Mouse (Mus musculus): ENCODE data around the gene Ccdc136. TPM values are rescaled to one million over a fixed set of nuclear protein-coding genes. Genes with fewer than 3 reads are reported as not detected.
A peak's percentile ranks its signal among the peaks of the same experiment; 100 is the strongest.
"Not testable (repeated sequence)": the region's sequence is repeated elsewhere in the genome, so short reads cannot be mapped to it uniquely, and the experiment has no call there.

The Ccdc136 gene
- polyA plus RNA-seq, 1 experiment from 2014 or later, result 22.6 TPM

GRCm38 (mm10) chr6:29365277-29365676 lies 30.8 kb upstream of the Ccdc136 start:
- Histone ChIP-seq H3K4me3 (replicated peaks) (no peak overlapping the region), H3K27ac (no peak overlapping the region), H3K9me3 (replicated peaks) (no peaks in the 10 kb centered on the region), H3K4me1 (no peaks in the 10 kb centered on the region), H3K36me3 (peaks cover 78% of the 10 kb centered on the region), H3K27me3 (no peaks in the 10 kb centered on the region), H3K4me2 (no peak overlapping the region), H3K9ac (no peak overlapping the region)
- 93% methylated on average over 1 of the region's 1 CpGs for WGBS
- no peak for ATAC-seq (replicated peaks; ENCODE audit: low FRiP score)

GRCm38 (mm10) chr6:29377386-29377785 lies 18.7 kb upstream of the Ccdc136 start:
- no peak overlapping the region for H3K4me3 ChIP-seq (replicated peaks)
- H3K4me2 ChIP-seq, result no peak overlapping the region
- no peak for ATAC-seq (replicated peaks; ENCODE audit: low FRiP score)
- H3K4me1 ChIP-seq, result no peaks in the 10 kb centered on the region
- H3K27me3 ChIP-seq, result no peaks in the 10 kb centered on the region
- no peaks in the 10 kb centered on the region for H3K9me3 ChIP-seq (replicated peaks)
- H3K9ac ChIP-seq, result no peak overlapping the region
- WGBS, result 92% methylated on average over 4 of the region's 4 CpGs
- peaks cover 72% of the 10 kb centered on the region for H3K36me3 ChIP-seq
- H3K27ac ChIP-seq, result no peak overlapping the region

GRCm38 (mm10) chr6:29378678-29379077 lies 17.4 kb upstream of the Ccdc136 start:
- Histone ChIP-seq H3K36me3 (peaks cover 59% of the 10 kb centered on the region), H3K9me3 (replicated peaks) (no peaks in the 10 kb centered on the region), H3K4me3 (replicated peaks) (no peak overlapping the region), H3K9ac (no peak overlapping the region), H3K27ac (no peak overlapping the region), H3K4me2 (no peak overlapping the region), H3K4me1 (no peaks in the 10 kb centered on the region), H3K27me3 (no peaks in the 10 kb centered on the region)
- 96% methylated on average over 10 of the region's 10 CpGs for WGBS
- no peak for ATAC-seq (replicated peaks; ENCODE audit: low FRiP score)

DNA sequence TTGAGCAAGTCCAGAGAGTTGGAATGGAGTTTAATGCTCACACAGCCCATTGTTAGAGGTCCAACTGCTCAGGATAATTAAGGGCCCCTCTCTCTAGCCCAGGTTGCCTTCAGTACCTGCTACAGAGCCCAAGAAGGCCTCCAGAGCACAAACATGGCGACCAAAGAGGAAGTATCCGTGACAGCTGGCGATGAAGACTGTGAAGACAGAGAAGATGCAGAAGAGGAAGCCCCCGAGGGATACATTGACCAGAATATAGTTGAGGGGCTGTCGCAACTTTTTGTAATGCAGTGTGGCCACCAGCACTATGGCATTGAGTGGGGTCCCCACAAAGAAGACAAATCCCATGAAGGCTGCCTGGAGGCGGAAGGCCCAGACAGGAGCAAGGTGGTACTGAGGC lies 16.2 kb upstream of the Ccdc136 start:
- H3K9me3 ChIP-seq (replicated peaks), result no peaks in the 10 kb centered on the region
- no peak for ATAC-seq (replicated peaks; ENCODE audit: low FRiP score)
- H3K9ac ChIP-seq, result no peak overlapping the region
- H3K27ac ChIP-seq, result no peak overlapping the region
- no peak overlapping the region for H3K4me2 ChIP-seq
- peaks cover 47% of the 10 kb centered on the region for H3K36me3 ChIP-seq
- H3K27me3 ChIP-seq, result no peaks in the 10 kb centered on the region
- H3K4me1 ChIP-seq, result no peaks in the 10 kb centered on the region
- 88% methylated on average over 6 of the region's 6 CpGs for WGBS
- H3K4me3 ChIP-seq (replicated peaks), result no peak overlapping the region

- no peak overlapping the region for H3K9ac ChIP-seq
- no peak overlapping the region for H3K4me3 ChIP-seq (replicated peaks)
- peaks cover 2% of the 10 kb centered on the region for H3K4me1 ChIP-seq
- H3K36me3 ChIP-seq, result peaks cover 22% of the 10 kb centered on the region
- no peak overlapping the region for H3K4me2 ChIP-seq
- H3K9me3 ChIP-seq (replicated peaks), result no peaks in the 10 kb centered on the region
- no peak overlapping the region for H3K27ac ChIP-seq
- ATAC-seq (replicated peaks; ENCODE audit: low FRiP score), result no peak
- H3K27me3 ChIP-seq, result no peaks in the 10 kb centered on the region
- WGBS, result 58% methylated on average over 2 of the region's 2 CpGs
Measured at GRCm38 (mm10) chr6:29382442-29382841, 13.7 kb upstream of the Ccdc136 start.

DNA sequence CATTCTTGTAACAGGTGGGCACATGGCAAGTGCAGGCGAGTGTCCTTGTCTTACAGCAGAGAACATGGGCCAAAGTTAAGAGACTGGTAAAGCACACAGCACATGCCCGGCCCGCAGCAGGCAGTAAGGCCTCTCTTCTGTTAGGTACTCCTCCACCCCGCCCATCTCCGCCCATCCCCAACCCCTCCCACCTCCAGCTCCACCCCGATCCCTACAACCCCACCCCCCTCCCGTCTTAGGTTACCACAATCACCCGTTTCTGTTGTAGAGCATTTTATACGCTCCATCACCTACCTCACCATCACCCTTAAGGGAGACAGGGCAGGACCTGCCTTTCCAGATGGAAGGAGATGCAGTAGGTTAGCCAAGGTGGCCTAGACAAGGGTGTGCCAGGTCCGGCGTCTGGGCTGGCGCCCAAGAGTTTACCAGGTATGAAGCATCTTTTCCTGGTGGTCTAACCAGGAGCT lies 8.0 kb upstream of the Ccdc136 start, which contains the start of gene Opn1sw:
TSS of gene Opn1sw (minus strand) at position 417 of the 467 bp plus-strand sequence.
- peaks cover 7% of the 10 kb centered on the region; the same call in 1 of the 2 replicates for H3K27me3 ChIP-seq
- peak; percentile 69 for ATAC-seq (replicated peaks; ENCODE audit: low FRiP score)
- peak within 1 kb of the TSS; percentile 79 for H3K27ac ChIP-seq
- H3K4me1 ChIP-seq, result peaks cover 15% of the 10 kb centered on the region
- H3K9ac ChIP-seq, result peak within 1 kb of the TSS; percentile 31; the same call in 1 of the 2 replicates
- no peaks in the 10 kb centered on the region for H3K9me3 ChIP-seq (replicated peaks)
- H3K4me2 ChIP-seq, result peak within 1 kb of the TSS; percentile 61
- no peaks in the 10 kb centered on the region for H3K36me3 ChIP-seq
- H3K4me3 ChIP-seq (replicated peaks), result peak within 1 kb of the TSS; percentile 51
- 2% methylated on average over 12 of the region's 12 CpGs for WGBS

DNA sequence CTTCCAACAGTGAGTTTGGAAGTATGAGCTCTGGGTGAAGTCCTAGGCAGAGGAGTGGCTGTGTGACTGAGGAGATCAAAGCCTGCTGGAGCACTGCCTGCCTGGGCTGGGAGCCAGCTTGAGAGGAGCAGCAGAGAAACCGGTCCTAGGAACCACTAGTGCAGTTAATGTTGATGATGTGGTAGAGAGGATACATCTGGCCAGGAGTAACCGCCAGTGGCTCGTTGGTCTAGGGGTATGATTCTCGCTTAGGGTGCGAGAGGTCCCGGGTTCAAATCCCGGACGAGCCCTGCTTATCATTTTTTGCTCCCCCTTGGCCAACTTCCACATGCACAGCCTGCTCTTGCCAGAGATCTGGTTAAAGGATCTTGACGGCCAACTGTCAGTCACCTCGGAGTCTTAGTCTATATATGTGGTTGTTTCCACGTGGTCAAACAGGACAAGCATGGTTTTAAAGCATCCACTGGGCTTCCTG lies 7.5 kb upstream of the Ccdc136 start:
- Histone ChIP-seq H3K27ac (peak overlapping the region; percentile 79), H3K4me3 (replicated peaks) (peak overlapping the region; percentile 51), H3K4me1 (peaks cover 15% of the 10 kb centered on the region), H3K4me2 (peak overlapping the region; percentile 61), H3K27me3 (peaks cover 11% of the 10 kb centered on the region), H3K9me3 (replicated peaks) (no peaks in the 10 kb centered on the region), H3K36me3 (no peaks in the 10 kb centered on the region), H3K9ac (0 out of 2 replicates have a peak overlapping the region, but pooled peaks have one; percentile 31)
- WGBS, result 3% methylated on average over 11 of the region's 11 CpGs
- peak; percentile 92 for ATAC-seq (replicated peaks; ENCODE audit: low FRiP score)

- no peak overlapping the region for H3K4me3 ChIP-seq (replicated peaks)
- H3K27ac ChIP-seq, result no peak overlapping the region
- H3K4me1 ChIP-seq, result peaks cover 15% of the 10 kb centered on the region
- H3K4me2 ChIP-seq, result peak overlapping the region; percentile 61; the same call in 1 of the 2 replicates
- H3K9ac ChIP-seq, result no peak overlapping the region
- peaks cover 19% of the 10 kb centered on the region for H3K27me3 ChIP-seq
- H3K9me3 ChIP-seq (replicated peaks), result no peaks in the 10 kb centered on the region
- WGBS, result 52% methylated on average over 9 of the region's 9 CpGs
- H3K36me3 ChIP-seq, result no peaks in the 10 kb centered on the region
- no peak for ATAC-seq (replicated peaks; ENCODE audit: low FRiP score)
Measured at GRCm38 (mm10) chr6:29389425-29389824, 6.7 kb upstream of the Ccdc136 start.

DNA sequence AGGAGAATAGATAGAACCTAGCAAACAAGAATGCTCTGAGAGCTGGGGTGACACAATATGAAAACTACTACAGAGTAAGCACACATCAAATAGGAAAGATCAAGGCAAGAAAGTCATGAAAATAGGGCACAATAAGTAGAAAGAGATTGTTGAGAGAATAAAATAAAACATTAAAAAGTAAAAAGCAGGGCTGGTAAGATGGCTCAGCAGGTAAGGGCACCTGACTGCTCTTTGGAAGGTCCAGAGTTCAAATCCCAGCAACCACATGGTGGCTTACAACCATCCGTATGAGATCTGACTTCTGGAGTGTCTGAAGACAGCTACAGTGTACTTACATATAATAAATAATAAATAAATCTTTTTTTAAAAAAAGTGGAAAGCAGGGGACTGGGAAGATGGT lies 5.6 kb upstream of the Ccdc136 start:
- peaks cover 30% of the 10 kb centered on the region for H3K27me3 ChIP-seq
- WGBS, result 95% methylated on average over 1 of the region's 1 CpGs
- ATAC-seq (replicated peaks; ENCODE audit: low FRiP score), result not testable (repeated sequence)

GRCm38 (mm10) chr6:29391241-29391640 lies 4.9 kb upstream of the Ccdc136 start:
- 69% methylated on average over 8 of the region's 8 CpGs for WGBS
- Histone ChIP-seq H3K4me1 (peaks cover 25% of the 10 kb centered on the region), H3K27me3 (peaks cover 35% of the 10 kb centered on the region)
- H3K9me3 ChIP-seq (replicated peaks); H3K4me3 ChIP-seq (replicated peaks); H3K36me3 ChIP-seq; H3K9ac ChIP-seq; ATAC-seq (replicated peaks; ENCODE audit: low FRiP score); H3K4me2 ChIP-seq; H3K27ac ChIP-seq: not testable (repeated sequence)

More for the DNA sequence above, 5.6 kb upstream of the Ccdc136 start:
- H3K4me3 ChIP-seq (replicated peaks); H3K4me2 ChIP-seq; H3K9ac ChIP-seq; H3K9me3 ChIP-seq (replicated peaks); H3K36me3 ChIP-seq; H3K27ac ChIP-seq: not testable (repeated sequence)
- peaks cover 18% of the 10 kb centered on the region for H3K4me1 ChIP-seq

DNA sequence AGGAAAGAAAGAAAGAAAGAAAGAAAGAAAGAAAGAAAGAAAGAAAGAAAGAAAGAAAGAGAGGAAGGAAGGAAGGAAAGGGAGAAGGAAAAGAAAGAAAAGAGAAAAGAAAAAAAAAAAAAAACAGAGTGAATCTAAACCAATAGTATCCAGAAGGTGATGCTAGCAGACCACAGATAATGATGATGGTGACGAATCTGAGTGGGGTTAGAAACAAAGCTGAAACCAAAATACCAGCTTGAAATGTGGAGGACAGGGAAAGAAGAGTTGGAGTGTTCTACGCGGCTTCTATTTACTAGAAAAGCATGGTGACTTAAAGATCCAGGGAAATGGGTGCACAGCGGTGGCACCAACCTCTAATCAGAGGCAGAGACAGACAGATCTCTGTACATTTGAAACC lies 4.3 kb upstream of the Ccdc136 start:
- peaks cover 26% of the 10 kb centered on the region for H3K4me1 ChIP-seq
- no peaks in the 10 kb centered on the region for H3K9me3 ChIP-seq (replicated peaks)
- H3K36me3 ChIP-seq, result no peaks in the 10 kb centered on the region
- H3K9ac ChIP-seq, result no peak overlapping the region
- no peak for ATAC-seq (replicated peaks; ENCODE audit: low FRiP score)
- H3K4me3 ChIP-seq (replicated peaks), result no peak overlapping the region
- no peak overlapping the region for H3K4me2 ChIP-seq
- WGBS, result 73% methylated on average over 4 of the region's 4 CpGs
- peaks cover 35% of the 10 kb centered on the region for H3K27me3 ChIP-seq
- H3K27ac ChIP-seq, result no peak overlapping the region

DNA sequence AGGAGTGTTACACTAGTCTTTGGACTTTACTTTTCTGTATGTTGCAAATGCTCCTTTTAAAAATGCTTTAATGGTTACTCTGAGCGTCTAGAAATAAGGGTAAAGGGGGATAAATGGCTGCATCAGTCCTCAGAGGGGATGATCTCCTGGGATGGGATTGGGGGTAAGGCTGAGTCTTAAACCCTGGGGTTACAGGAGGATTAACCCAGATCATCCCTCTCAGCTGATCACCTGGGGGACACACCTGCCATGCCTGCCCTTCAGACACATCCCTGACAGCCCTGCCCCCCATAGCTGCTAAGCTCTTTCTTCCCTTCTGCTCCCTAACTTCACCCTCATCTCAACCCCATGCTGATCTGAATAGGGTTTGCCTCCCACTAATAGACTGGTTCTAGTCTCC lies 1.8 kb upstream of the Ccdc136 start:
- Histone ChIP-seq H3K4me3 (replicated peaks) (no peak overlapping the region), H3K4me2 (no peak overlapping the region), H3K9ac (no peak overlapping the region), H3K9me3 (replicated peaks) (no peaks in the 10 kb centered on the region), H3K27ac (no peak overlapping the region), H3K27me3 (peaks cover 35% of the 10 kb centered on the region), H3K4me1 (peaks cover 21% of the 10 kb centered on the region), H3K36me3 (0 out of 2 replicates have a peak, but pooled peaks cover 3% of the 10 kb centered on the region)
- WGBS, result 61% methylated on average over 1 of the region's 1 CpGs
- no peak for ATAC-seq (replicated peaks; ENCODE audit: low FRiP score)
